Mouse (Mus musculus) Muller cell, postnatal 12 days (primary cell): Measurements from ENCODE around the gene Fxyd2.

Experiments used
- DNase-seq: peaks from one replicate; pipeline ENCODE4 v3.0.0-alpha.2; 2015; ENCODE audit errors: inconsistent ontology term

Fxyd2 gene

DNA sequence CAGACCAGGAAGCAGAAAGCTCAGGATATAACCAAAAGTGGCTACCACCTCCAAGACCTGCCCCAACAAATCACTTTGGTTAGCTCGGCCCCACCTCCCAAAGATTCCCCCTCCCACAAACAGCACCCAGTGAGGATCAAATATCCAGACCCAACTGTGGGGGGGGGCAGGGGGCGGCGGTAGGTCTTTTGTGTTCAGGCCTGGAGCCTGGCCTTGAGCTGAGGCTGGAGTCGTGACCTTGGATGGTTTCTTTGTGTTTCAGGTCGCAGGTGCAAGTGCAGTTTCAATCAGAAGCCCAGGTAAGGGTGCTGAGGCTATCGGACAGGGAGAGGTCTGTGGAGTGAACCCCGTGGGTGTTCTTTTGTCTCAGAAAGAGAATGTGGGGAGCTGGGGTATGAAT, 8.2 kb upstream of the Fxyd2 start:
- no peak for DNase-seq

DNA sequence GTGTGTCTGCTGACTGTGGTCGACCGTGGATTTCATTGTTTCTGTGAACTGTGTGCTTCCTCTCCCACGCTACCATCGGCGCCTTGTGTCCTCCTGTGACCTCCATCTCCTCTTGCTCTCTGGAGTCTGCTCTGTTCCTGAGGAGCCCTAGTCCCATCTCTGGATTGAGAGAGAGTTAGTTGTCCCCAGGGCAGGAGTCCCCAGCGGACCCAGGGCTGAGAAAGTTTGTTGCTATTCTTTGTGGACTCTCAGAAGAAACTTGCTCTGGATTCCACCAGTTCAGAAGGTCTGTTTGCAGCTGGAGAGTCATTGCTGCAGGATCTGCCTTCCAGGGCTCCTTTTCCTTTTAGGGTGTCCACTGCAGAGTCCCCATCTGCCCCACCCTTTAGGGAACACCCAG, 4.3 kb upstream of the Fxyd2 start:
- DNase-seq = no peak

DNA sequence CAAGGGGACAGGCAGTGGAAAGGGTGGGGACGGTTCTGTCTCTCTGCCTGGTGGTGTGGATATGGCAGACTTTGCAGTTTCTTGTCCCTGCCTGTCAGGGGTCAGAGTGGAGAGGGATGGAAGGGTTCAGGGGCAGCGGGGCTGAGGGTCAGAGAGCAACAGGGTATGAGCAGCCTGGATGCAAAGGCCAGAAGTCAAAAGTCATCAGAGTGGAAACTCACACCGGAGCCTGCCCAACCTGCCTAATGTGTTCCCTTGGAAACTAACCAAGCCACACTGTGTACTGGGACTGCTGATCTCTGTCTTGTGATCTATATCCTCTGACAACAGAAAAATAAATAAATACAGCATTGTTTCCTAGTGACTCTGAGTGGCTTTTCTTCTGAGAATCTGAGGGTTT, 3.7 kb upstream of the Fxyd2 start:
- DNase-seq = no peak

DNA sequence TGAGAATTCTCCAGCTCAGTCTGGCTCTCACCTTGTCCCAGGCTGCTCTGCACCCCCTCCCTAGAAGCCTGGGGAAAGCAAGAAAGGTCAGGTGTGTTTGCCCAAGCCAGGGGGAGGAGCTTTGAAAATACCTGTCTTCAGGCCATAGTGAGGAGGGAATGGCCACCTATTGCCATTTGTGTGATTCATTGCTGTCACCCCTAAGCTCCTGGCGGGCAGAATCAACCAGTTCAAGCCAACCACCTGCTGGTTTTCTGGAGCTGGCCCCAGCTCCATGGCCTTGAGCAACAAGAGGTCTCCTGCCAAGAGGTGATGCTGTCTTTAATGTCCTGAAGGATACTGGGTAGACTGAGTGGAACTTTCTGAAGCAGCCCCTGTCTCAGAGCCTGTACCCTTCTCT, 1.1 kb upstream of the Fxyd2 start:
- DNase-seq = no peak

DNA sequence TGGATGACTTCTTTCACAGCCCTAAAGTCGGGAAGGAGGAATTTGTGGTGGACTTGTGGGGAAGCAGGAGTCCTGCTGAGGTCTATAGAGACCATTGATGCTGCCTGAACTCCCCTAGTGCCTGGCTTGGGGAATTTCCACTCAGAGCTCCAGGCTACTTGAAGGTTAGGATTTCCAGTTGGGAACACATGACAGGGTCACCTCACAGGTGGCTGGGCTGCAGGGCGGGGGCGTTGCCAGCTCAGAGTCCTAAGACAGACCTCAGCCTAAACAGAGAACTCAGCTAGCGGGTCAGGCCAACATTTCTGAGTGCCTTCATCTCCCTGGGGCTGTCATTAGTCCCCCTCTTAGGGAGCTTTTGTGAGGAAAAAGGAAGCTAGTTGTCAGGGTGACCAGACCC, 2.4 kb downstream of the Fxyd2 start:
- DNase-seq = no peak

DNA sequence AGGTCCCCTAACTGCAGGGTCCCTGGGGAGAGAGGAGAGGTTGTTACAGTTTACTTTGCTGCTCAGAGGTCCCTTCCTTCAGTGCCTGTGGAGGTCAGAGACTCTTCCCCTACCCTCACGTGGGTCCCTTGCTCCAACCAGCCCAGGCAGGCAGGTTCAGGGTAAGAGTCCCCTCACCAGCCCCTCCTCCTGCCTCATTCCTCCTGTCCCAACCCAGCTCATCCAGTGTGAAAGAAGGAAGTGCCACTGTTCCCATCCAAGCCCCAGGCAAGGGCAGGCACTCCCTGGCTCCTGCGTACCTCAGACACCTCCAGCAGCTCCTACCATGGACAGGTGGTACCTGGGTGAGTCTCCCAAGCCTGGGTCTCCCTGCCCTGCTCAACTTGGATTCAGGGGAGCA, 3.5 kb downstream of the Fxyd2 start:
- DNase-seq = no peak

DNA sequence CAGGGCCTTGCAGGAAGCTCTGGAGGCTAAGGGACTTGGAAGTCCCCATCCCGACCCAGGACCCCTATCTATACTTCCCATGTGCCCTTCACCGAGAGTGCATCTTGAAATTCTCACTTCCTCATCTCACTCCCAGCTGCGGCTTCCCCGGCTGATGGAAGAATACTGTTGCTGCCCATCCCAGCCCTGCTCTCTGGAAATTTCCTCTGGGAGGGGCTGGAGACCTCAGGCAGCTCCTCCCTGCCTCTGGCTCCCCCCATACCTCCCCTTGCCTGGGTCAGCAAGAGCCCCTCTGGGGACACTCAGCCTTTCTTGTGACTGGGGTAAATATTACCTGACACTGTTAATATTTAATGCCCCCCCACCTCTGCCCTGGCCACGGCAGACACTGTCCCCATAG, 6.2 kb downstream of the Fxyd2 start:
- no peak for DNase-seq

DNA sequence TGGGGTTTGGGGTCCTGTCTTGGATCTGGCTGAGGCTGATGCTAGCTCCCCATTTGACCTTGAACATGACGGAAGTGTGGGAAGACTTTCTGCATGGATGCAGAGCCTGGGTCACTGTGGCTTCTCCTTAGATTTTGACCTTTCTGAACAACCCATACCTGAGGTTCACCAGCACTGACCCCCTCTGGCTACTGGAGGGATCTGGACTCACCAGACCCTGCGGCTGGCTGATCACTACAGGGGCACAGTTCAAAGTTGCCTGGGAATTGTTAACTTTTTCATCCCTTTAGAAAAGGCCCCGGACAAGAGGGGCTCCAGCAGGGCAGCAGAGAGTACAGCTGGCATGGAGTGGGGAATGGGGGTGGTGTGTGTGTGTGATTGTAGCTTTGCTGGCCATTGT, 7.3 kb downstream of the Fxyd2 start:
- DNase-seq = no peak

DNA sequence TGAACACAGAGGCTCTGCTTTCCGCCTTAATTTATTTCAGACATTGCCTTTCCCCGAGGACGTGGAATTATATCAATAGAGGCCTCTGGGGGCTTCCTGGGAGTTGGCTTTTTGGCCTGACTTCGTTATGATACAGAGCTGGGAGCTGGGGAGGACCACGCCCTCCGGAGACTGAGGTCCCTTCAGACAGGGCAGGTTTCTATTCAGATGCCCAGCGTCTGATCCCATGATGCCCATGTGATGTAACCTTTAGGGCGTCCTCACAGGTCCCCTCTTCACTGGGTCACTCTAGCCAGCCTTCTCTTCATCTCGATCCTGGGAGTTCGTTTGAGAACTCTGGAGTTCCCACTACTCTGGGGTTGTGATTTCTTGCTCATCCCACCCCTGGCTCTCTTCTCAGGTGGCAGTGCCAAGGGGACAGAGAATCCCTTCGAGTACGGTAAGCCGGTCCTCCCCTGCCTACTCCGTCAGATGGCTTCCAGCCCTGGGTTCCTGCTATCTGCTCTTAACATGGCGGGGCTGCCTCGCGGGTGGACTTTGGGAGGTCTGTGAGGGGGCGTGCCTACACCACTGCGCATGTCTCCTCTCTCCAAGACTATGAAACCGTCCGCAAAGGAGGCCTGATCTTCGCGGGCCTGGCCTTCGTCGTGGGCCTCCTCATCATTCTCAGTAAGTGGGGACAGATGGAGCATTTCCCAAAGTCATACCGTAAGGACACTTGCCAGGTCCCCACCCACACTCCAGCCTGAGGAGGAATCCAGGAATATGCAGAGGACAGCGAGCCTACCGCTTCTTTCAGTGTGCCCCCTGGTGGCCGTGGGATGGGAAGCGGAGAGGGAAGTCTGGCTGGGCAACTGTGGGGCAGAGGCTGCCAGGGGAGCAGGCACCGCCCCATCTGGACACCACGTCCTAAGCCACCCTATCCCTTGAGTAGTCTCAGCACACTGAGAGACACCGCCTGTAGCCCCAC, 8.5 kb downstream of the Fxyd2 start:
- peak; percentile 88 for DNase-seq

DNA sequence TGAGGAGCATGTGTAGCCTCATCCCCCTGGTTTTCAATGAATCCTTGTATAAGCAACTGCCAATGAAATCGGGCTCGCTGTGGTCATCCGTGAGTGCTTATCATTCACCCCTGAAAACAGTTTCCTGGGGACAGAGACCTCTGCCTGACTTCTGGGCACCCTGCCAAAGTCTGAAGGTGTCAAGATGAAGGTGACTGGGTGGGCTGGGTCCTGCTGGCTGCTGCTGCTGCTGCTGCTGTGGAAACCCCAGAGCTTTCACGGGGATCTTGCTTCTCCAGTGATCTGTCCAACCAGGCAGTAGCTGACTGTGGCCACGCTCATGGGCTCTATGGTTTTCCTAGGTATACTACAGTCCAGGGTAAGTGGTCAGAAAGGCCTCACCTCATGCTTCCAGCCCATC, 10.7 kb downstream of the Fxyd2 start:
- no peak for DNase-seq

DNA sequence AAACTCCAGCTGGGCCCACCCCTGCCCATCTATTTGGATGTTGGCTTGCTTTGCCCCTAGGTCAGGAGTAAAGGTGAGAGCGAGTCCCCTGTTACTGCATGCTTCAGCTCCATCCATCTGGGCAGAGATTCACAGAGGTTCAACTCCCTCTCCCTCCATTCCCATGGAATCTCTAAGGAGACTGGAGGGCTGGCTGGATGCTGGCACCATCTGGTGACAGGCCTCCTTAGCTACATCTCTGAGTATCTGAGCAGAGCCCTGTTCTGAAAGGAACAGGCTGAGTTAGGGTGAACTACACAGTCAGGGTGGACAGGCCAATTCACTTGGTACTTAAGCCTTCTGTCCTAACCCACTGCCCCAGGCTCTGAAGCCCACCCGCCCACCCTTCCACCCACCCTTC, 11.1 kb downstream of the Fxyd2 start:
- no peak for DNase-seq

DNA sequence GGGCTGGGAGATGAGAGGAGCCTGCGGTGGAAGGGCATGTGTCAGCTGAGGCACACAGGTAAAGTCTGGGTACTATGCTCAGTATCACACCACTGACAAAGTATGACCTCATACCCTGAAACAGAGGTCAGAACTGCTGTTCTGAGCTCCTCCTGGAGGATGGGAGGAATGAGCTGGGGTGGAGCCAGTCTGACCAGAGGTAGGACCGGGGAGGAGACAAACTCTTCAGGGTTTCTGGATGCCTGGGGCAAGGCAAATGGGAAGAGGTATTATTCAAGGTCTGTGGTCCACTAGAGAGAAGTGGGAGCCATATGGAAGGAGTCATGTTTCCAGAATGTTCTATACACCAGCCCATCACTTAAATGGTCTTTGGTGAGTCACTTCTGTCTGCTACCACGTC, 11.6 kb downstream of the Fxyd2 start:
- DNase-seq = no peak

DNA sequence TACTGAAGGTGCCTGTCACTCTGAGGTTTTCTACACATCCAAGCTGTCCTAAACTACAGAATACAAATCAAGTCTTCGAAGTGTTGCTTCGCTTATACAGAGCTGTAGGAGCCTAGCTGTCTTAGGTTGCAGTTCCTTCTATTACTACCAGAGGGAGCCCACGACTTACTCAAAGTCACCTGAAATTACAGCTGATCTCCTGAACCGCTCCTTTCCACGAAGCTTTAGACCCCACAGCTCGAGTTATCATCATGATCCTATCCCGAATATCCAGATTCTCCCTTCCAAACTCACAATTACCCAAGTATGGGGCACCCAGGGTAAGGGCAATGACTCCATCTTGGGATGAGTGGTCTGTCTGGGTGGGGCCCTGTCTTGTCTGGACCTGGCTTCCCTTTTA, 12.3 kb downstream of the Fxyd2 start:
- peak; percentile 58 for DNase-seq

DNA sequence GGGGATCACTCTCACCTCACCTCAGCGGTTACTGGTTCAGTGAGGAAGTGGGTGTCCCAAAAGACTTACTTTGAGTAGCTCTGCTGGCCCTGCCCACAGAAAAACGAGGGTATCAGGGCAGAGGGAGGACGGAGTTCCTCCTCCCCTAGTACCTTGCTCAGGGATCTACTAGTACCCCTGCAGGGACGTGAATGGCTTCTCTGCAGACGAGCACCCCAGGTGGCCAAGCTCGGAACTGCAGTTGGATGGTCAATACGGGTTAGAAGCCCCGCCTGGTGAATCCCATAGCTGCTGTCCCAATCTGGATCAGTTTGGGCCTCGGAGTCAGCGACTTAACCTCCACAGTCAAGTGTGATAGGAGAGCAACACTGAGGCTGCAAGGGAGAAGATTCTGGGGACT, 12.8 kb downstream of the Fxyd2 start:
- DNase-seq = peak; percentile 75

DNA sequence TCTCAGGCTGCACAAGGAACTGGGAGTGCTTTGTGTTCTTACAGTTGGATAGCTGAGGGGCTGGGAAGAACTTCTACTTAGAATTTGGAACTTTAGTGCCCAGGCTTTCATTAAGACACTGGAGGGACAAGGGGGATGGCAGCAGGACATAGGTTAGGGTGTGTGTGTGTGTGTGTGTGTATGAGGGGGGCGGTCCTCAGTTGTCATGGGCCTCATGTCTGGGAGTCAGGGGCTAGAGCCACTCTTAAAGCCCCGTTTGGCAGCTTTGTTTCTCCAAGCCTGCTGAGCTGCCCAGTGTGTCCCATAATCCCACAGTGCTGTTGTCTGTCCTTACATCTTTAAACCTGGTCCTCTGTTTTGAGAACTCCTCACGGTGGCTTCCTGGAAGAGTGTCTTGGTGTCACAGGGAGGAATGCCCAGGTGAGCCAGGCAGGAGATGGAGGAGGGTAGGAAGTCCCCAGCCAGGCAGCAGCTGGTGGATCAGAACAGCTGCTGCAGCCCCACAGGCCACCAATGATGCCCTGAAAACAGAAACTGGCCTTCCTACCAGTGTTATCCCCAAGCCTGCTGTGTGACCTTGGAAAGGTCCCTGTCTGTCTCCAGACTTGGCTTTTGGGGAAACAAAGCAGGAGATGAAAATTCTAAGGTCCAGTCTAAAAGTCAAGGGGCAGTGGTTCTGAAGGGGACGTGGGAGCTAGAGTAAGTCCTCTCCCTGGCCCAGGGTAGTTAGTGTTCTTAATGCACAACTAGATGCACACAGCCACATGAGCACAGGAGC, 13.4 kb downstream of the Fxyd2 start:
- DNase-seq = no peak

DNA sequence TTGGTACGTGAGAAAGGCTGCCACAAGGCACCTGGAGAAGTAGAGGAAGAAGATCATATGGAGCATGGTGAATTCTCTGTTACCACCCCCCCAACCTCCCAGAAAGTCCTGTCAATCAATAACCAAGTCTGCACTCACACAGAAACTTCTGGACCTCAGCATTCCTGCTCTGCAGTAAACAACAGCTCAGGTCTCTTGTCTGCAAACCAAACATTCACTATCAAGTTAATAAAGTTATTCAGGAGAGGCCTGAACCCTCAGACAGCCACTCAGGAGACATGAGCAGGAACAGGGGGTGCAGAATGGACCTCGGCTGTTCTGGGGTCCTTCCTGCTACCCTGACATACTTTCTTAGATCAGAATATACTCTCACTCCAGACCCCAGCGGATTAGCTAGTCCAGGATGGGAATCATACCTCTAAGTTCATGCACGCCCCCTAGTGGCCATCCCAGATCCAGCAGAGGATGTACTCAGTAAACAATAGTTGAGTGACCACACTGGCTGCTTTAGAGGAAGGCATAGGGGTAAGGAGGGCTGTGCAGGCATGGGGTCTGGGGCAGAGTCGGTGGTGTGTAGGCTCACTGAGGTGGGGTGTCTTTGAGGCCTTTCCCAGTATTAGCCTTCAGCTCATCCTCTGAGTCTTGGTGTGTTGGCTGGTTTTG, 14.1 kb downstream of the Fxyd2 start:
- DNase-seq = no peak

DNA sequence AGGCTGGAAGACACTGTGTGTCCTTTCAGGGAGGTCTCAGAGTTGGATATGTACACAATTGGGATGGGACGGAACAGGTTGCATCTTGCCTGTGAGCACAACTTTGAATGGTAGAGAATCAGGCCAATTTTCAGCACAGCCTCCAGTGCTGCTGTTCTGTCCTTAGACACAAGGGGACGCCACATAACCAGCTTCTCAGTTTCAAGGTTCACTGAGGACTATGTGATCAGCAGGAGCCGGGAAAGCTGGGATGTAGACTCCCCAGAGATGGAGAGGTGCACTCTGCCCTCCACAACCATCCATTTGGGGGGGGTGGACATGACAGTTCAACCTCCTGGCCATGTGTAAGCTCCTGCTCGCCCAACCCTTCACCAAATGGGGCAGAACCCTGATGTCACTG, 16.4 kb downstream of the Fxyd2 start:
- DNase-seq = no peak

DNA sequence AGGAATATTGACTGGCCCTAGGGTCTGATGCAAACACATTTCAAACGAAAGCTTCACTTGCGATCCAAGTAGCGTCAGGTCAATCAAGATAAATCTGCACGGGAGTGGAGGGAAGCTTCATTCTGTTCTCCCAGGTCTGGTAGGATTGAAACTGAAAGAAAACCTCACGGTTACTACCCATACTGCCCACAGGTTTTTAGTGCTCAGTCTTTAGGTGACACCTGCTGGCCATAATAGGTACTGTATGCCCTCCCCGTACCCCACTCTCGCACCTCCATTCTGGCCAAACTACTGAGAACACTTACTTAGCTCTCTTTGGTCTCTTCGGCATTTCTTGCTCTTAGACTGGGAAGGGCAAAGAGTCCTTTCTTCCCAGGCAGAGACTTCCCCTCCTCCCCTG, 17.8 kb downstream of the Fxyd2 start:
- peak; percentile 33 for DNase-seq

DNA sequence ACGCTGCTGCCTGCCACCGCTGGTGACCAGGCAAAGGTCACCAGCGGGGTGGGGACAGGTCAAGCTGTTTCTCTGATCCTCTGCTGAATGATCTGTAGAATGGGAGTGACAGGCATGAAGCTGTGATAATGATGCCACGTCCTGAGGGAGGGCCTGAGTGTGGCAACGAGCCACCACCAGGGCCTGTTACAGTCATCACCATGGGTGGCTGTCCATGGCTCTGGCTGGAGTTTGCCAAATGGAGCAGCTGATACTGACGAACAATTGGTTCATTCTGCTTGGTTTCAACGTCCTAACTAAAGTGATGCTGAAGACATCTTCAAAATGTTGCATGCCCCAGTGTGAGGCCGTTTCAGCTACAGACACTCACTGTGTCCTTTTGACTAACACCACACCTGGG, 18.8 kb downstream of the Fxyd2 start:
- no peak for DNase-seq

DNA sequence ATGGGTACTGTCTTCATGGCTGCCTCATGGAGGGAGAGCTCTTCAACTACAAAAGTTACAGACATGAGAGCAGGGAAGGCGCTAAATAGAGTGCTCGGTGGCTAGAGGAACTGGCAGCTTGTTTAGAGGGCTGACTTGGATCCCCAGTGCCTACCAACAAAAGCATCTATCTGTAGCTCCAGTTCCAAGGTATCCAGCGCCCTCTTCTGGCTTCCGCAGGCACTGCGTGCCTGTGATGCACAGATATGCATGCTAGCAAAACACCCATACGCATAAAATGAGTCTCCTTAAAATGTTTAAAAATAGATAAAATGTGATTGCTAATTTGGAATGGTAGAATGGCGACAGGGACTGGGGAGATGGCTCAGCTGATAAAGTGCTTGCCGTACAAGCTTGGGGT, 21.7 kb downstream of the Fxyd2 start:
- DNase-seq = no peak

DNA sequence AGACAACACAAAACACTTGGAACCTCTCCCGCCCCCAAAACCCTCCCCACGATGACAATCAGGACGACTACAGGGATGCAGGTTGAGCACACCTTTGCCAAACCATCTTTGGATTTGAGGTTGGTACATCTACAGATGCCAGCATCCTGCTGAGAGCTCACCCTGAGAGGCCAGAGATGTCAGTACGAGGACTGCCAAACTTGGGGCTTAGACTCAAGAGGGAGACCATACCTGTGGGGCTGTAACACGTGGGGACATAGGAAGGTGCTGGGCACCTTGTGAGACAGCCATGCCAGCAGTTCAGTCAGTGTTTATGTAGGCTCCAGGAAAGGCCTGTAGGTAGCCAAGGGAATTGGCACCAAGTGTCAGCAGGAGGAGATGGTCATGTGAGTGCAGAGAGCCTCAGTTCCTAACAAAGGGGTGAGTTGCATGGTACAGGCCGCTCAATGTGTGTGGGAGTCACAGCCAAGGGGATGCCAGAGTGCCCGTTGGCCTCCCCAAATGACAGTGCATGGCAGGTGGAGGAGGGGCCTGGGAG, 23.4 kb downstream of the Fxyd2 start:
- DNase-seq = no peak

DNA sequence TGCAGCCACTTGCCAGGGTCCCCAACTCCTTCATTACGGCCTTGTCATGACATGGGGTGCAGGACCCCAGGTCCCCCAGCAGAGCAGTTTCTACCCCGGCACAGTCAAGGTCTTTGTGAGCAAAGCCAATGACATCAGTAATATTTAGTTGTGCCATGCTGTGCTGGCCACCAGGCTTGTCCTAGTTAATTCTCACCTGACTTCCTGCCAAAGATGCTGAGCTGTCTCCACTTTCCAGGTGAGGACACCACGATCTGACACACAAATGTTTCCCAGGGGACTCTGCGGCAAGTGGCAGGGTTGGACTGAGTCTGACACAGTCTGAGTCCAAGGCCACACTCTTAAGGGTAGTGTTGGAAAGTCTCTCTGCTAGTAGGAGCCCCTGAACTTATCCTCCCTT, 27.0 kb downstream of the Fxyd2 start, which contains the start of gene Dscaml1:
Gene Dscaml1, plus strand, starts transcription at position 173 of the 400 bp plus-strand sequence.
- no peak for DNase-seq
